ENCODE assay signal across 22 mouse cellular contexts in the genomic region with DNA sequence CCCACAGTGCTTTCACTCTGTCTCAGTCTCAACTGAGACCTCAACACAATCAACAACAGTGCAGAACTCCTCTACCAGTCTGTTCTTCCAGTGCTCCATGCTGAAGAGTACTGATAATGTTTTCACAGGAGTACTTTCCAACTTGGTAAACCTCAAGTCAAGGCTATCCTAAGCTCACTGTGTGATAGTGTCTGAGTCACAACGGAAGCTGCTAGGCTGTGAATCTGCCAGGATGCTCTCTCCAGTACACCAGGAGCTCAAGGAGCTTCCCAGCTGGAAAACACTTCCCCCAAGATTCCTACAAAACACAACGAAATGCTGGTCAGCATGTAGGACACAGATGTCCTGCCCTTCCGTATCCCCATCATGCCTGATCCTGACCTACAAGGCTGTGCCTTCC. TPM values are rescaled to one million over a fixed set of nuclear protein-coding genes. Genes with fewer than 3 reads are reported as not detected.
DNase-seq lines count a peak whose midpoint lies in the region; ATAC-seq lines count a peak whose summit lies in the region.
"Had no signal": no experiment of that assay in that cellular context is flagged by ENCODE, and none has a peak within 500 bp of the region (broad histone marks: within the 10 kb centered on the region; RNA-seq: fewer than 3 reads in every experiment).

No protein-coding gene starts in this region.

- no peaks in the 10 kb centered on the region for H3K27me3 ChIP-seq in limb, embryonic 13.5 days
- H3K27me3 ChIP-seq in limb, embryonic 10.5 days (ENCODE audit: low read depth, poor library complexity, severe bottlenecking): no peaks in the 10 kb centered on the region
- H3K27me3 ChIP-seq: CH12.LX; embryonic facial prominence, embryonic 13.5 days; embryonic facial prominence, embryonic 15.5 days; forebrain, embryonic 12.5 days; Patski had no signal

- H3K4me1 ChIP-seq in limb, embryonic 13.5 days: peaks cover 10% of the 10 kb centered on the region
- peaks cover 8% of the 10 kb centered on the region for H3K4me1 ChIP-seq in limb, embryonic 10.5 days
- H3K4me1 ChIP-seq: forebrain, embryonic 12.5 days had no signal

- H3K4me3 ChIP-seq in limb, embryonic 13.5 days: no peak overlapping the region
- H3K4me3 ChIP-seq in limb, embryonic 10.5 days: no peak overlapping the region
- H3K4me3 ChIP-seq: embryonic facial prominence, embryonic 13.5 days; embryonic facial prominence, embryonic 15.5 days; erythroblast, embryonic 14.5 days; forebrain, embryonic 10.5 days; forebrain, embryonic 12.5 days had no signal

- 83% methylated on average over 3 of the region's 3 CpGs for WGBS in limb, embryonic 13.5 days
- whole genome bisulfite sequencing in limb, embryonic 10.5 days: 84% methylated on average over 3 of the region's 3 CpGs

- H3K9ac ChIP-seq in limb, embryonic 13.5 days: peak overlapping the region; percentile 39
- H3K9ac ChIP-seq: embryonic facial prominence, embryonic 13.5 days; embryonic facial prominence, embryonic 15.5 days; forebrain, embryonic 12.5 days had no signal

- DNase-seq in adrenal gland, adult (ENCODE audit: inconsistent age in 2 of 2, low spot score in 1 of 2): peak; percentile 68 to 73
- no peak for DNase-seq in adrenal gland, adult 18-20 months (ENCODE audit: low spot score in 2 of 2)
- DNase-seq in adrenal gland, postnatal 10 days: peak; percentile 22
- DNase-seq in adrenal gland, postnatal 25 days: no peak
- DNase-seq in limb, embryonic 10.5 days (ENCODE audit: low spot score): no peak
- DNase-seq: B cell, adult 2 months; cerebellum, adult 11 months; cerebellum, adult 18-20 months; cerebellum, adult 8-10 months; cerebellum, adult 9-11 months; cerebellum, postnatal 36 days had no signal

- no peak overlapping the region for H3K4me2 ChIP-seq in limb, embryonic 13.5 days (replicated peaks)
- H3K4me2 ChIP-seq: embryonic facial prominence, embryonic 13.5 days; embryonic facial prominence, embryonic 15.5 days; forebrain, embryonic 12.5 days had no signal

- no peak overlapping the region for H3K27ac ChIP-seq in limb, embryonic 13.5 days
- H3K27ac ChIP-seq in limb, embryonic 10.5 days: no peak overlapping the region
- H3K27ac ChIP-seq: embryonic facial prominence, embryonic 13.5 days; embryonic facial prominence, embryonic 15.5 days; forebrain, embryonic 10.5 days; forebrain, embryonic 12.5 days had no signal

- H3K36me3 ChIP-seq in limb, embryonic 13.5 days: no peaks in the 10 kb centered on the region
- no peaks in the 10 kb centered on the region for H3K36me3 ChIP-seq in limb, embryonic 10.5 days
- H3K36me3 ChIP-seq: embryonic facial prominence, embryonic 13.5 days; embryonic facial prominence, embryonic 15.5 days; forebrain, embryonic 10.5 days; forebrain, embryonic 12.5 days; G1E had no signal

- no peaks in the 10 kb centered on the region for H3K9me3 ChIP-seq in limb, embryonic 13.5 days
- H3K9me3 ChIP-seq in limb, embryonic 10.5 days (replicated peaks): no peaks in the 10 kb centered on the region
- H3K9me3 ChIP-seq: embryonic facial prominence, embryonic 13.5 days; embryonic facial prominence, embryonic 15.5 days; forebrain, embryonic 10.5 days; forebrain, embryonic 12.5 days; G1E had no signal

- ATAC-seq in limb, embryonic 13.5 days (ENCODE audit: low FRiP score, low read depth): no peak
- ATAC-seq: activated CD4-positive, CD25-positive, alpha-beta regulatory T cell, adult 4 months; Patski had no signal

RNA-seq across cellular contexts. Expression of a gene that starts 7.6 kb away (rescaled TPM):
- 10 to 100 TPM; 26.0 to 29.9 TPM for total RNA-seq in adrenal gland, adult 18-20 months (2021)
- total RNA-seq in adrenal gland, postnatal 10 days (2021): 10 to 100 TPM; 15.5 to 21.7 TPM
- 27.5 and 29.5 TPM in 2 replicates for total RNA-seq in adrenal gland, postnatal 25 days (2021)
- 87.2 and 89.8 TPM in 2 replicates for polyA plus RNA-seq in limb, embryonic 13.5 days (2015; fragmentation: Nextera tagmentation; extraction: Ambion mirVana)
- 100 and 110 TPM in 2 replicates for polyA plus RNA-seq in limb, embryonic 10.5 days (2016; fragmentation: Nextera tagmentation; extraction: Ambion mirVana)

RNA-seq across cellular contexts. Expression of a gene that starts 7.8 kb away (rescaled TPM):
- total RNA-seq in adrenal gland, adult 18-20 months (2021): 1 to 10 TPM in 1 of 2 experiments, under 1 TPM in 1; 0.66 to 1.1 TPM
- total RNA-seq in adrenal gland, postnatal 10 days (2021): 1 to 10 TPM; 1.4 to 1.7 TPM
- 0.76 and 1.2 TPM in 2 replicates for total RNA-seq in adrenal gland, postnatal 25 days (2021)
- 0.64 and 0.73 TPM in 2 replicates for polyA plus RNA-seq in limb, embryonic 13.5 days (2015; fragmentation: Nextera tagmentation; extraction: Ambion mirVana)
- polyA plus RNA-seq in limb, embryonic 10.5 days (2016; fragmentation: Nextera tagmentation; extraction: Ambion mirVana): 0.63 and 0.79 TPM in 2 replicates
- total RNA-seq: common myeloid progenitor, adult 5-6 weeks; G1E had no signal
- polyA plus RNA-seq: erythroblast, embryonic 14.5 days; G1E had no signal

Comparison
In these comparisons a context has a peak if more than half of its experiments do, and no peak if none do; other contexts are left out.
1. DNase-seq: peak in adrenal gland, adult (2 of 2) and adrenal gland, postnatal 10 days (single experiment); none in adrenal gland, adult 18-20 months (0 of 2), adrenal gland, postnatal 25 days (single experiment) and limb, embryonic 10.5 days (single experiment).